Mouse (Mus musculus): ENCODE data around the gene Olfr1191-ps1. TPM values are rescaled to one million over a fixed set of nuclear protein-coding genes. Genes with fewer than 3 reads are reported as not detected.
"Not testable (repeated sequence)": the region's sequence is repeated elsewhere in the genome, so short reads cannot be mapped to it uniquely, and the experiment has no call there.

Gene Olfr1191-ps1
- not detected in 2 replicates for polyA plus RNA-seq (2015; fragmentation: Nextera tagmentation; extraction: Ambion mirVana)

DNA sequence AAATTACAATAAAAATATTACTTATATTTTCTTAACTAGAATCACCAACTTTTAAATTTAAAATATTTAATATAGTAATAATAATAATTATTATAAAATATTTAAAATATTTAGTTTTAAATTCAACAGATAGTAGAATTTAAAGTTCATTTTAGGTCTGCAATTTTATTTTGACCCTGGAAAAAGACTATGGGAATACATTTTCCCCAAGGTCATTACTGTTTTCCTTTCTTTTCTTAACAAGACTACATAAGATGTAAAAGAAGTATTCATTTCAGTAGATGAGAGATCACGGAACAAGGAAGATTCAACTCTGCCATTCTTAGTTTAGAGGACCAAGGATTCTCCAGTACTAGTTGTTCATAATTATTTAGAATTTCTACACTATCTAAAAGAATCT, at the start of gene Olfr1191-ps1:
Olfr1191-ps1 (plus strand) TSS at position 301 of the 400 bp plus-strand sequence.
- 91% methylated on average over 1 of the region's 1 CpGs for WGBS
- H3K9ac ChIP-seq (replicated peaks; ENCODE audit: low read length); H3K4me2 ChIP-seq (replicated peaks; ENCODE audit: low read depth, low read length); H3K4me1 ChIP-seq (ENCODE audit: insufficient read depth, low read length); H3K27ac ChIP-seq (ENCODE audit: low read length); H3K4me3 ChIP-seq (ENCODE audit: low read length); H3K36me3 ChIP-seq (ENCODE audit: insufficient read depth, low read length); H3K9me3 ChIP-seq (ENCODE audit: low read length); H3K27me3 ChIP-seq (ENCODE audit: insufficient read depth, low read length); ATAC-seq (ENCODE audit: low FRiP score, low TSS enrichment): not testable (repeated sequence)

DNA sequence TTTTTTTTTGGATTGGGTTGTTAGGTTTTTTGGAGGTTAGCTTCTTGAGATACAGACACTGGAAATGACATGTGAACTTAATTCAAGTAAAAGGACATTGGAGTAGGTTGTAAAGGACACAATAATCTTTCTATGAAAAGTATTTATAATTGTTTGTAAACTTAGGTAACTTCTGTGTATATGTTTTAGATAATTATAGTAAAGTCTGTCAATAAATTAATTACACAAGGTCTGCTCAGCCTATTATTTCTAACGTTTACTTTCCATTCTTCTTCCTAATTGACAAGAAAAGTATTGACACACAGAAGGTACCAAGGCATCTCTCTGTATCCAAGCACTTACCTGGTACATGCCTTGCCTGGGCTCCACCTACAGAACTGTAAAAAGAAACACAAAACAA, 7.9 kb downstream of the Olfr1191-ps1 start, which contains the start of gene Olfr1192-ps1:
Olfr1192-ps1 (plus strand) TSS at position 301 of the 400 bp plus-strand sequence.
- Histone ChIP-seq H3K27ac (ENCODE audit: low read length) (no peak within 1 kb of the TSS), H3K27me3 (ENCODE audit: insufficient read depth, low read length) (no peaks in the 10 kb centered on the region), H3K36me3 (ENCODE audit: insufficient read depth, low read length) (no peaks in the 10 kb centered on the region), H3K9me3 (ENCODE audit: low read length) (no peaks in the 10 kb centered on the region), H3K4me1 (ENCODE audit: insufficient read depth, low read length) (no peaks in the 10 kb centered on the region), H3K4me3 (ENCODE audit: low read length) (no peak within 1 kb of the TSS), H3K9ac (replicated peaks; ENCODE audit: low read length) (no peak within 1 kb of the TSS), H3K4me2 (replicated peaks; ENCODE audit: low read depth, low read length) (no peak within 1 kb of the TSS)
- 48% methylated on average over 1 of the region's 1 CpGs for WGBS
- ATAC-seq (ENCODE audit: low FRiP score, low TSS enrichment) = no peak

DNA sequence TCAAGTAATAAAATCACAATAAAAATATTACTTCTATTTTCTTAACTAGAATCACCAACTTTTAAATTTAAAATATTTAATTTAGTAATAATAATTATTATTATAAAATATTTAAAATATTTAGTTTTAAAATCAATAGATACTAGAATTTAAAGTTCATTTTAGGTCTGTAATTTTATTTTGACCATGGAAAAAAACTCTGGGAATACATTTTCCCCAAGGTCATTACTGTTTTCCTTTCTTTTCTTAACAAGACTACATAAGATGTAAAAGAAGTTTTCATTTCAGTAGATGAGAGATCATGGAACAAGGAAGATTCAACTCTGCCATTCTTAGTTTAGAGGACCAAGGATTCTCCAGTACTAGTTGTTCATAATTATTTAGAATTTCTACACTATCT, 35.0 kb downstream of the Olfr1191-ps1 start, which contains the start of gene Olfr1193:
Olfr1193 (plus strand) TSS at position 301 of the 400 bp plus-strand sequence.
- H3K9ac ChIP-seq (replicated peaks; ENCODE audit: low read length); H3K27me3 ChIP-seq (ENCODE audit: insufficient read depth, low read length); H3K27ac ChIP-seq (ENCODE audit: low read length); H3K36me3 ChIP-seq (ENCODE audit: insufficient read depth, low read length); H3K9me3 ChIP-seq (ENCODE audit: low read length); ATAC-seq (ENCODE audit: low FRiP score, low TSS enrichment); H3K4me2 ChIP-seq (replicated peaks; ENCODE audit: low read depth, low read length); H3K4me1 ChIP-seq (ENCODE audit: insufficient read depth, low read length); H3K4me3 ChIP-seq (ENCODE audit: low read length): not testable (repeated sequence)

GRCm38 (mm10) chr2:88689087-88689486, 48.7 kb downstream of the Olfr1191-ps1 start, which contains the start of gene Olfr1195:
Gene Olfr1195 (minus strand): TSS chr2:88689187.
- no peak within 1 kb of the TSS for H3K9ac ChIP-seq (replicated peaks; ENCODE audit: low read length)
- H3K27ac ChIP-seq (ENCODE audit: low read length) = no peak within 1 kb of the TSS
- no peak within 1 kb of the TSS for H3K4me2 ChIP-seq (replicated peaks; ENCODE audit: low read depth, low read length)
- H3K4me3 ChIP-seq (ENCODE audit: low read length) = no peak within 1 kb of the TSS
- H3K27me3 ChIP-seq (ENCODE audit: insufficient read depth, low read length) = no peaks in the 10 kb centered on the region
- H3K9me3 ChIP-seq (ENCODE audit: low read length) = no peaks in the 10 kb centered on the region
- no peaks in the 10 kb centered on the region for H3K4me1 ChIP-seq (ENCODE audit: insufficient read depth, low read length)
- no peak for ATAC-seq (ENCODE audit: low FRiP score, low TSS enrichment)
- H3K36me3 ChIP-seq (ENCODE audit: insufficient read depth, low read length) = no peaks in the 10 kb centered on the region

Other genes with a start within 250 kb of the Olfr1191-ps1 start
- not detected in 2 replicates for gene Olfr1179, start 234.1 kb upstream of the Olfr1191-ps1 start, polyA plus RNA-seq (2015; fragmentation: Nextera tagmentation; extraction: Ambion mirVana)
- not detected in 2 replicates for gene Olfr1180, start 221.4 kb upstream of the Olfr1191-ps1 start, polyA plus RNA-seq (2015; fragmentation: Nextera tagmentation; extraction: Ambion mirVana)
- gene Olfr1181, start 214.4 kb upstream of the Olfr1191-ps1 start, polyA plus RNA-seq (2015; fragmentation: Nextera tagmentation; extraction: Ambion mirVana) = not detected in 2 replicates
- not detected in 2 replicates for gene Gm13757, start 191.4 kb upstream of the Olfr1191-ps1 start, polyA plus RNA-seq (2015; fragmentation: Nextera tagmentation; extraction: Ambion mirVana)
- not detected in 2 replicates for gene Olfr1183, start 185.7 kb upstream of the Olfr1191-ps1 start, polyA plus RNA-seq (2015; fragmentation: Nextera tagmentation; extraction: Ambion mirVana)
- gene Olfr1184, start 156.9 kb upstream of the Olfr1191-ps1 start, polyA plus RNA-seq (2015; fragmentation: Nextera tagmentation; extraction: Ambion mirVana) = not detected in 2 replicates
- not detected in 2 replicates for gene Olfr1185-ps1, start 147.2 kb upstream of the Olfr1191-ps1 start, polyA plus RNA-seq (2015; fragmentation: Nextera tagmentation; extraction: Ambion mirVana)
- gene Olfr1186, start 122.0 kb upstream of the Olfr1191-ps1 start, polyA plus RNA-seq (2015; fragmentation: Nextera tagmentation; extraction: Ambion mirVana) = not detected in 2 replicates
- not detected in 2 replicates for gene Olfr1188, start 83.6 kb upstream of the Olfr1191-ps1 start, polyA plus RNA-seq (2015; fragmentation: Nextera tagmentation; extraction: Ambion mirVana)
- not detected in 2 replicates for gene Olfr1189, start 54.1 kb upstream of the Olfr1191-ps1 start, polyA plus RNA-seq (2015; fragmentation: Nextera tagmentation; extraction: Ambion mirVana)
- gene Olfr1192-ps1, start 8.0 kb downstream of the Olfr1191-ps1 start, polyA plus RNA-seq (2015; fragmentation: Nextera tagmentation; extraction: Ambion mirVana) = not detected in 2 replicates
- not detected in 2 replicates for gene Olfr1193, start 35.1 kb downstream of the Olfr1191-ps1 start, polyA plus RNA-seq (2015; fragmentation: Nextera tagmentation; extraction: Ambion mirVana)
- gene Olfr1195, start 48.6 kb downstream of the Olfr1191-ps1 start, polyA plus RNA-seq (2015; fragmentation: Nextera tagmentation; extraction: Ambion mirVana) = not detected in 2 replicates
- not detected in 2 replicates for gene Olfr1196, start 64.1 kb downstream of the Olfr1191-ps1 start, polyA plus RNA-seq (2015; fragmentation: Nextera tagmentation; extraction: Ambion mirVana)
- gene Olfr1197, start 91.8 kb downstream of the Olfr1191-ps1 start, polyA plus RNA-seq (2015; fragmentation: Nextera tagmentation; extraction: Ambion mirVana) = not detected in 2 replicates
- not detected in 2 replicates for gene Olfr1198, start 110.8 kb downstream of the Olfr1191-ps1 start, polyA plus RNA-seq (2015; fragmentation: Nextera tagmentation; extraction: Ambion mirVana)
- gene Olfr1199, start 119.9 kb downstream of the Olfr1191-ps1 start, polyA plus RNA-seq (2015; fragmentation: Nextera tagmentation; extraction: Ambion mirVana) = not detected in 2 replicates
- gene Olfr1200, start 129.9 kb downstream of the Olfr1191-ps1 start, polyA plus RNA-seq (2015; fragmentation: Nextera tagmentation; extraction: Ambion mirVana) = not detected in 2 replicates
- gene Olfr1201, start 152.5 kb downstream of the Olfr1191-ps1 start, polyA plus RNA-seq (2015; fragmentation: Nextera tagmentation; extraction: Ambion mirVana) = not detected in 2 replicates
- not detected in 2 replicates for gene Olfr1202, start 174.0 kb downstream of the Olfr1191-ps1 start, polyA plus RNA-seq (2015; fragmentation: Nextera tagmentation; extraction: Ambion mirVana)
- gene Olfr1205, start 189.2 kb downstream of the Olfr1191-ps1 start, polyA plus RNA-seq (2015; fragmentation: Nextera tagmentation; extraction: Ambion mirVana) = not detected in 2 replicates
- gene Olfr1204, start 208.8 kb downstream of the Olfr1191-ps1 start, polyA plus RNA-seq (2015; fragmentation: Nextera tagmentation; extraction: Ambion mirVana) = not detected in 2 replicates
- not detected in 2 replicates for gene Olfr1206, start 222.7 kb downstream of the Olfr1191-ps1 start, polyA plus RNA-seq (2015; fragmentation: Nextera tagmentation; extraction: Ambion mirVana)

Measured in kidney, embryonic 16.5 days (tissue).